Mouse (Mus musculus) CD4-positive, CD25-positive, alpha-beta regulatory T cell, adult 4 months (primary cell): ENCODE data around the gene Cldn22. TPM values are rescaled to one million over a fixed set of nuclear protein-coding genes. Genes with fewer than 3 reads are reported as not detected.
"Not testable (repeated sequence)": the region's sequence is repeated elsewhere in the genome, so short reads cannot be mapped to it uniquely, and the experiment has no call there.

ENCODE experiments used
- ATAC-seq: one replicate; pipeline ENCODE4 v1.8.0; 2017
- polyA plus RNA-seq, 2 experiments: library from polyadenylated mRNA; unstranded; fragments of 100-300 nt; shearing (Covaris generic); gene quantifications; one replicate each; pipeline ENCODE4 v1.2.1; 2017

The Cldn22 gene
- not detected for polyA plus RNA-seq

GRCm38 (mm10) chr8:47824182-47824581 is at the start of gene Cldn22:
Cldn22 (plus strand) TSS chr8:47824482.
- no peak for ATAC-seq

GRCm38 (mm10) chr8:47777415-47777814 is 46.9 kb upstream of the Cldn22 start:
- ATAC-seq = no peak

DNA sequence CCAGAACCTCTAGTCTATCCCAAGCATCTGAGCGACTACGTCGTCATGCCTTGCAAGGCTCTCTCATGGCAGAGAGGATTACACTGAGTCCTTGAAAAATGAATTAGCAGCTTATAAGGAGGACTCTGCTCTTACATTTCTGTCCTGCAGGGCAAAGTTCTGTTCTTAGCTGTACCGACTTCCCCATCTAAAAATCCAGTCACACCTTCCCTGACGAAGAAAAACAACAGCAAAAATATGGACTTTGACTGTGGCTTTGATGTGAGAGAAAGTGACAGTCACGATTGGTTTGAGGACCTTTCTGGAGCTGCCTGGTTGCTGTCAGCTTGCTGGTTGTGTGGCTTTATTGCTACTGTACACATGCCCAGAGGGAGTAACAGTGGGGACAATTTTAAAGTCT is 44.7 kb upstream of the Cldn22 start:
- ATAC-seq = no peak

GRCm38 (mm10) chr8:47781881-47782280 is 42.4 kb upstream of the Cldn22 start:
- no peak for ATAC-seq

- ATAC-seq = no peak
Measured at GRCm38 (mm10) chr8:47783544-47783943, 40.7 kb upstream of the Cldn22 start.

GRCm38 (mm10) chr8:47783944-47784343 is 40.3 kb upstream of the Cldn22 start:
- ATAC-seq = no peak

DNA sequence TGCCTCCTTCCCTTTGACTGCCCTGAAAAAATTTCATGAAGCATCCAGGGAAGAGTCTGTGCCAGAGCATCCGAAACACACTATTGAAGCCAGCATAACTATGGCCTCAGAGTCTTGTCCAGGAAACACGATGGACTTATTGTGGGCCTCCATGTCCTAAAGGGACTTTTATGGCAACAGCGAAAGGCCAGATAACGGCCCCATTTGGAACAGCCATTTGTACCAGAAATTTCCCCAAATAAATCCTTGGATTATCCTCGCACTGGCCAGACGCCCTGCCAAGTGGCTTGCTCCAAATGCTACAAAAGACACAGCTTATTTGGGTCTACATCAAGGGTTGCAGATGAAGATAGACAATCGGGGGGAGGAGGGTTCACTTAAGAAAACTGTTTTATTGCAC is 39.8 kb upstream of the Cldn22 start:
- ATAC-seq = no peak

DNA sequence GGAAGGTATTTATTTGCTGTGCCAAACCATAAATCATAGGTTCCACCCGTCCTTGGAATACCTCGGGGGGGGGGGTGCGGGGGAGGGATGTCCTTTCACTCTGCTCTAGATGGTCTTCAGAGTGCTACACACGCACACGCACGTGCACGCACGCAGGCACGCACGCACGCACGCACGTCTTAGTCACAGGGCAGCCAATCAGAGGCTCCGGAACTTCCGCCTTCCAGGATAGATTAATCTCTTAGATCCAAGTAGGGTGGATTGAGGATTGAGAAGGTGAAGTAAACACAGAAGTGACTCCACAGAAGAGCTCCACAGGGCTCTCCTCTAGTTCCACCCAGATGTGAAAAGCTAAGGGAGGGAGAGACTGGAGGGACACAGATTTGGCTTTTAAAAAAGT is 38.0 kb upstream of the Cldn22 start:
- ATAC-seq = no peak

DNA sequence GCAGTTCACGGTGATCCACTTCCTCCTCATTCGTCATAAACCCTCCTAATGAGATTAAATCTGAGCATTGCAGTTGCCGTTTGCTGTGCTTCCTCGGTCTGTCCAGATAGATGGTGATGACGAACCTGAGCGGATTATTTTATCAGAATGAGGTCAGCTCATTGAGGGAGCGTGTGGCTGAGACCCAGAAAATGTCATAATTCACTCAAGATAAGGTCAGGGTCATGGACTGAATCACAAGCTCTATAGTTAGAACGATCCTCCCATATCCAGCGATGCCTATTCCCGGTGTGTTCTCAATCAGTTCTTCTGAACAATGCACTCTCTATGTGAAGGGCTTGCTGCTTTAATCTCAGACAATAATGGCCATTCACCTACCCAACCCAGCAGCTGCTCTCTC is 36.6 kb upstream of the Cldn22 start:
- ATAC-seq = no peak

DNA sequence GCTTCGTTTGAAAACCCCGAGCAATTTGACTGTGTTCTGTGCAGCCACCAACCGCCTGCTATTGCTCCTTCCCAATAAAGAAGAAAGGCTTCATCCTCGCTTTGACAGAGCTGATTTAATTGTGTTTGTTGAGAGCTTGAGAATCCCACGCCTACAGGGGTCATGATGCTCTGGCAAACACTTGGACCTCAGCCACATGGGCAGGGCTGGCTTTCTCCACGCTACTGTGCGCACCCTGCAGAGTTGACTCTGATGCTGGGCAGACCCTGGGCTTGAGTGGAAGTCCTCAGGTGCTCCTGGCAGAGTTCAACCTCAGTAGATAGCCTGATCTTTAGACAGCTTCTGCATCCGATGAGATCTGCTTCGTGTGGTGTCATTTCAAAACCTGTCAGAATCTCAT is 32.3 kb upstream of the Cldn22 start:
- ATAC-seq = no peak

DNA sequence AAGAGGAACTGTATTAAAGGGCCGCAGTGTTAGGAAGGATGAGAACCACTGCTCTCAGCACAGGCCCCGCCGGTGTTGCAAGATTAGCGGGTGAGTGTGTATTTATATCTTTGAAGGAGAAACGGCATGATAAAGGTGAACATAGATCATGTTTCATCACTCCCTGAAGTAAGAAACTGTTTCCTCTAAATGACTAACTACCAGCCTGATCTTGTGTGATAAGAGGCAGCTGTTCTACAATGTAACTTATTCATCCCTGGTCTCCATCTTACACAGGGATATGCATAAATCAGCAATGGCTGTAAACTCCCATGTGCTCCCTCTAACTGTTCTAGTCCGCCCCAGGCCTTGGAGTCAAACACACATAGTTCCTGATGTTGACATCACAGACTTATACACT is 24.8 kb upstream of the Cldn22 start:
- ATAC-seq = no peak

GRCm38 (mm10) chr8:47802349-47802748 is 21.9 kb upstream of the Cldn22 start:
- no peak for ATAC-seq

- ATAC-seq = no peak
Measured at GRCm38 (mm10) chr8:47804262-47804661, 20.0 kb upstream of the Cldn22 start.

- no peak for ATAC-seq
Measured at GRCm38 (mm10) chr8:47809970-47810665, 14.2 kb upstream of the Cldn22 start.

DNA sequence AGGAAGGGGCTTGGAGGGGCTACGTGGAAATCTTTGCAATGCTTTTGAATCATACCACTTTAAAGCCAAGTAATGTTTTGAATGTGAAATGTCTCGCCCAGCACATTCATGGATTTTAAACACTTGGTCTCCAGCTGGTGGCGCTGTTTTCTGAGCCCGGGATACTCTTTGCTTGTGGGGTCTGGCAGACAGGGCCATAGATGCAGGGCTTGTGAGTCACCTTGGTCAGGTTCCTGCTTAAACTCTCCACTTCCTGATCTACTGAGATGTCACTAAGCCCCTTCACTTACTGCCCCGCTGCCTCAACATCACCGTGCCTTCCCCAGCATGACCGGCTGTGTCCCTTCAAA is 13.6 kb upstream of the Cldn22 start:
- ATAC-seq = no peak

- ATAC-seq = no peak
Measured at GRCm38 (mm10) chr8:47811221-47811620, 13.1 kb upstream of the Cldn22 start.

- no peak for ATAC-seq
Measured at GRCm38 (mm10) chr8:47819034-47819433, 5.2 kb upstream of the Cldn22 start.

- no peak for ATAC-seq
Measured at GRCm38 (mm10) chr8:47820914-47821772, 3.1 kb upstream of the Cldn22 start.

- ATAC-seq = no peak
Measured at GRCm38 (mm10) chr8:47821843-47822242, 2.4 kb upstream of the Cldn22 start, which contains the start of gene Cldn24. Cldn24 (plus strand) TSS chr8:47822143.

DNA sequence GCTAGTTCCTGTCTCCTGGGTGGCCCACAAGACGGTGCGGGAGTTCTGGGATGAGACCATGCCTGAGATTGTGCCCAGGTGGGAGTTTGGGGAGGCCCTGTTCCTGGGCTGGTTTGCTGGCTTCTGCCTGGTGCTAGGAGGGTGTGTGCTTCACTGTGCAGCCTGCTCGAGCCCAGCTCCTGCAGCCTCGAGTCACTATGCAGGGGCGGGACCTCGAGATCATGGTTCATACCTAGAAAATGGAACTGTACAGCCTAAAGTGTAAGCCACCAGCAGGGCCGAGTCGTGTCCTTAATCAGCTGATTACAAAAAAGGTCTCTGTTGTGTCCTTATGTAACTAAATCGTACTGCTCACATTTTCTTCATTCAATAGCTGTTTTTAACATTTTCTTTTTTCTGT is 1.7 kb upstream of the Cldn22 start:
- ATAC-seq = not testable (repeated sequence)

- no peak for ATAC-seq
Measured at GRCm38 (mm10) chr8:47823777-47824176, 505 bp upstream of the Cldn22 start.

DNA sequence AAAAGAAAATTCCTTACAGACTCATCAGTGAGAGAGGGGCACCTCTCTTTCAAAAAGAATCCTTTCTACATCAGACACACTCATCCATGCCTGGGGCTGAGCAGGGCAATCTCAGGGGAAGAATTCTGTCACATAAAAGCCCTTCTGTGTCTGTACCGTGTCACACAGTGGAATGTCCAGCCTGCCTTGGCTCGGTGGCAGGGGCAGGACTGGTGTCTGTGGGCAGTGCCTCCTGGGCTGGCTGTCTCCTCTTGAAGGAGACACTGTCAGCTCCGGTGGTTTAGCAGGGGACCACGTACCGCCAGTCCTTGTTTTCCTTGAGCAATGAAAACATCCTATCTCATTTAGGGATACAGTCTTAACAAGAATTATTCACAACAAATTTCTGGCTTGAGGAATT is 1.3 kb downstream of the Cldn22 start:
- no peak for ATAC-seq

DNA sequence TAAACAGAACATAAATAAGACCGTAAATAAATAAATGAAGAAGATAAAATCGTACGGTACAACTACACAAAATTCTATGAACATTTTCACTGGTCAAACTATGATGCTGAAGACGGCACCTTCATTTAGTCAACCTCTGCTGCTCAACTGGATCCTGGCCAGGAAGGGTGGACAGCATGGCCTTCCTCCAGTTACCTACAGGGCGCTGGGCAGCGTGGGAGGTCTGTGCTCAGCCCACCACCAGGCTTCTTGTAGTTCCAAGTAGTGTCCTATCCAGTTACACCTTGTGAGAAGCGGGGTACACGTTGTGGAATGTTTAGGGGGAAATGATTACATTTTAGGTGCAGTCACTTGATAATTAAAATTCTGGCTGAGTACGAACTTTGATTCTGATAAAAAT is 2.6 kb downstream of the Cldn22 start:
- no peak for ATAC-seq

GRCm38 (mm10) chr8:47832616-47833015 is 8.3 kb downstream of the Cldn22 start:
- no peak for ATAC-seq
